Mouse (Mus musculus): ENCODE data around the gene Neurl3.

GRCm38 (mm10) chr1:36275635-36276389, 1.3 kb upstream of the Neurl3 start:
- TF ChIP-seq CTCF (IDR thresholded peaks at IDR 0.05; ENCODE audit: control insufficient read depth, insufficient read depth, insufficient replicate concordance, low read depth, low read length), result no peak
- TF ChIP-seq POLR2A (IDR thresholded peaks at IDR 0.05; ENCODE audit: control insufficient read depth, low read depth, low read length), result no peak

All from testis, adult 2 months (tissue).